Mouse (Mus musculus) erythroblast, adult 5-6 weeks (primary cell): ENCODE measurements around the gene Slc9a9. TPM values are rescaled to one million over a fixed set of nuclear protein-coding genes. Genes with fewer than 3 reads are reported as not detected.

Experiments
- ATAC-seq: replicated peaks from 2 replicates; pipeline ENCODE4 v1.8.0; 2016; ENCODE audit warnings: moderate number of reproducible peaks, mild to moderate bottlenecking, moderate TSS enrichment, inconsistent platforms; ENCODE audit not compliant: poor library complexity, low FRiP score, severe bottlenecking
- total RNA-seq, 2 experiments: library from RNA; stranded (forward) in 1 of 2; stranded (reverse) in 1 of 2; fragments of 150-400 nt in 1 of 2; fragments of 200-764, 138-1000 nt in 1 of 2; gene quantifications; 2 replicates each; pipeline versions ENCODE4 v1.2.3 to v1.2.4; 2015 to 2017; ENCODE audit warnings: low replicate concordance in 2 of 2

Slc9a9 gene
- total RNA-seq, 2 experiments from 2014 or later = 1.9 to 4.3 TPM

DNA sequence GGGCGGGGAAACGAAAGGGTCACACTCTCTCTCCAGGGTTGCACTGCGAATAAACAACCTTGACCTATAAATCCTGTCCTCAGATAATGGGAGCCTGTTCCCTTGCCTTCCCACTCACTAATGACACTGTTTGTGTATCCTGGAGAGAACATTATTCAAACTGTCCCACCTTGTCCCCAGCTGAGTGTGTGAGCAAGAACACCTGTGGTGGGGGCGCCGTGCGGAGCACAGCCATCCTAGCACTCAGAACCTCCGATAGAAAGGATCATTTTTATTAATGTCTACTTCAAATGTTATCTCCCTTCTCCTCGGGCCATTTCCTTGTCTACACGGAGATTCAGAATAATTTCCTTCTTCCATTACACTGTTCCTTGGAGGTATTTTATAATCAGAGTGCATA is 382.5 kb downstream of the Slc9a9 start:
- no peak for ATAC-seq

DNA sequence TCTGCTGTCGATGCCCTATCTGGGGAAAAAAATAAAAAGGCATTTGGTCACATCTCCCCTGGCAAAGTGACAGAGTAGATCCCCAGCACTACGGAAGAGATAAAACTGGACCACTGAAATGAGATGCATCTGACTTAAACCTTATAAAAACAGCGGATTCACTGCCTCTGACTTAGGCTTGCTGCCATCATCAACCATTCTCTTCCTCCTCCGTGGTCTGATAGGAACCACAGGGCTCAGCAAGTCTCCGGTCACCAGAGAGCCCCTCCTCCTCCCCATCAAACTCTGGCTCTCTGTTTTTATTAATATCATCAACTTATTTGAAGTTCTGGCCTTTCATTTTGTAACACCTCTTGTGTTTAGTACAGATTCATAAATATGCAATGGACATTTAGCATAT is 383.5 kb downstream of the Slc9a9 start:
- ATAC-seq = no peak

DNA sequence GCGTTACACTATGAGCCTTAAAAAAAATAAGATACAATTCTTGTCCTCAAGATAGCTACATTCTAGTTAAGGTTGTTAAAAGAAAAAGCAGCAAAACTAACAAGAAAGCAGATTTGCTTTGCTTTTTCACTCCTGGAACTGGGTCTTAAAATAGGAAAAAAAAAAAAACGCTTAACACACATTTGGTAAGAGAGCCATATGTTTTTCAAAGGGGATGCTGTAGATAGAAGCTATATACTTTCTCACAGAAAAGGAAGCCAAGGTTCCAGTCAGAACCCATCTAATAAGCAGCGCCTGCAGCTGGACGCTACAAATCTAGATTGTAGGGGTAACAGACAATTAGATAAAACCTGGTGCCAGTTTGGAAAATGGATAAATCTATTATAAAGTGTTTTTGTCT is 386.1 kb downstream of the Slc9a9 start:
- no peak for ATAC-seq

DNA sequence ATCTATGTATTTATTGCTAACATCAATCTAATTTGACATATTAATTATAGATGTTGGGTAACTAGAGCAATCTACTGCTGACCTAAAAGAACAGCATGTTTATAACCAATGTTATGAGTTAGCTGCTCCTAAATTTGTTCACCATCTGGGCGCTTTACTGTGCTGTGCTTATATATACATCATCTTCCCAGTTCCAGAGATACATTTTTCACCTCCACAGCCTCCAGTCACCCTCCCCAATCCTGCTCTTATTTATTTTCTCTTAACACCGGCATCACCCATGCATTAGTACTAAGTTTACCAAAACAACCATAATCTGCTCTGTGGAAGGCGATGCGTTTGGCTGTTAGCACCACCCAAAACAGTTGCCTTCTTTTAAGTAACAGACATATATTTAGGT is 391.0 kb downstream of the Slc9a9 start:
- ATAC-seq = no peak

DNA sequence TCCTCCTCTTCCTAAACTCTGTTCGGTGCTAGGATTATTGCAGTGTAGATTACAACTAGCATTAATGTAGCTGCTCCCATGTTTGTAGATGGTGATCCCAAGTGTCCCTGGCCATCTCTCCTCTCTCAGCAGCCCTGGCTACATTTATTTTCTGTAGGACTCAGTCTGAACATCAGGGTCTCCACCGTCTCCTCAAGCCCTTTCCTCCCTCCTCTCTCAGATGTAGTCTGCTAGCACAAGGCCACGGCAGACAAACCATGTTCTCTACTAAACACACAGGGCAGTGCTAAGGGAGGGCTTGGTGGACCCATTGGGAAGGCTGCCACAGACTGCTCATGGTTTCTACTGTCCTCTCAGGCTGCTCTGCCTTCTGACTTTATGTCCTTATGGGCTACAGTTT is 397.3 kb downstream of the Slc9a9 start:
- ATAC-seq = no peak

DNA sequence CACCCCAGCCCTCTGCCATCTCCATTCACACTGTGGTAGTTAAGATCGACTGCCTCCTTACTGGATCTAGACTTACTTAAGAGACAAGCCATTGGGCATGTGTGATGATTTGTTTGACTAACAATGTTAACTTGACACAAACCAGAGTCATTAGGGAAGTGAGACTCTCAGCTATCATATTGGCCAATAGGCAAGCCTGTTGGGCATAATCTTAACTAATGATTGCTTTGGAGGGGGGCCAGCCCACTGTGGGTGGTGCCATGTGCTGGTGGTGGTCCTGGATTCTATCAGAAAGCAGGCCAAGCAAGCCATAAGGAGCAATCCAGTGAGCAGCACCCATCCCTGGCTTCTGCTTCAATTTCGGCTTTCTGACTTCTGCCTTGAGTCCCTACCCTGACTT is 398.8 kb downstream of the Slc9a9 start:
- ATAC-seq = no peak

DNA sequence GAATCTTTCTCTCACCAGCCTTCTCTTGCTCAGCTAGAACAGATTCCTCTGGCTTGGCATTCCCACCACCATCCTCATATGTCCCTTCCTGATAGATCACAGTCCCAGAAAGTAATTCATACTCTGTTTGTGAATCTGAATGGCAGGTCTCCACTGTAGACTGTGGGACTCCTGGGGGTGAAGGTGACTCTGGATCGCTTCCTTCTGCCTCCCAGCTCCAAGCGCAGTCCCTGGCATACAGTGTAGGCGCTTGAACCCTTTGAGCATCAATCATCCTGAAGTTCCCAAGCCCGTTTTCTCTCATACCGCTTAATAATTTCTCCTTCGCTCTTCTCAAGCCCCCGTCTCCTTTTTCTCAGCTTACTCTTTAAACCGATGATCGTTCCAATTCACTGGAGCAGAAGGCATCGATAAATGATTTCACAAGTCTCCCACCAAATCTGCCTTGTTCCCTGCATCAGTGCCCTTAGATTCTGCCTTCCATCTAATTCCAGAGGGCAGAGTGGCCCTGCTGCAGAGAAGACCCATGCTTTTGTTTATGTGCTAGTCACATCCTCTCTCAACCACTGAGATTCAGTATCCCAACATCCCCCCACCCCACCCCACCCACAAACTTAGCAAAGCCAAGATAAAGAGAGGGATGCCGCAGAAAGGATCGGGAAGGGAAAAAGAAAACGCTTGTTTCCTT is 401.3 kb downstream of the Slc9a9 start:
- no peak for ATAC-seq

DNA sequence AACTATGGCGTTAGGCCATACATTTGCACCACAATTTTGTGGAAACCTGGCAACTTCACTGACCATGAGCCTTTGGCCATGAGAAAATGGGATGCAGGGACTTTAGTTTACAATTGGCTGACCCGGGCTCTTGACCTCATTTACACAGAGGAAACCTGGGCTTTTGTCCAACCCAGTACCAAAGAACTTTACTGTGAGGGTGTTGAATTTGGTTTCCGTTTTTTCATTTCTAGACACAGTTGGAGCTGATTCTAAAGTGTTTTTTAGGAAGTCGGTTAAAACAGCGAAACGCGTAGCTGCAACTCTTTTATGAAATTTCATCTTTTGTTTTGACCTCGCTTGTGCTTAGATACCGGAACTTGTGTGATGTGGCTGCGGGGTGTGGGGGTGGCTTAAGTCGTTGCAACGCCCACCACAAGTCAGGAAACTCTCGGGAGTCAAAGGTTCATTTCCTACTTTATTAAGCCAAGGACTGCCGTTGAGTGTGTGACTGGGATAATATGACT is 402.8 kb downstream of the Slc9a9 start:
- ATAC-seq = no peak

DNA sequence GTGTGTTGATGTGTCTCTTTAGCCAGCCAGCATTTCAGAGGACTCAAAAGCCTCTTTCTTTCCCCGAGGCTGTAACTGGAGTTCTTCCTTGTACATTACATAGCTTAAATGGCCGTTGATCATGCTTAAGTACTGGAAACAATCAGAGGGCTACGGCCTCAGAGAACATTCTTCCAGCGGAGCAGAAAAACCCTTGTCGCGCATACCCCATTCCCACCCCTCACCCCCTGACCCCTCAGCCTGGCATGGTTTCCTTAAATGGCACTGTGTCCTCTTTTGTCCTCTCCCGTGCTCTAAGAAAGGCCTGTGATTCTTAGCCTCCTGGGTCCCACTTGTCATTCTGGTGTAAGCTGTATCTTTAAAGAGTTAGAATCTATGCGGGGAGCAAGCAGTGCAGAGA is 404.0 kb downstream of the Slc9a9 start:
- no peak for ATAC-seq

DNA sequence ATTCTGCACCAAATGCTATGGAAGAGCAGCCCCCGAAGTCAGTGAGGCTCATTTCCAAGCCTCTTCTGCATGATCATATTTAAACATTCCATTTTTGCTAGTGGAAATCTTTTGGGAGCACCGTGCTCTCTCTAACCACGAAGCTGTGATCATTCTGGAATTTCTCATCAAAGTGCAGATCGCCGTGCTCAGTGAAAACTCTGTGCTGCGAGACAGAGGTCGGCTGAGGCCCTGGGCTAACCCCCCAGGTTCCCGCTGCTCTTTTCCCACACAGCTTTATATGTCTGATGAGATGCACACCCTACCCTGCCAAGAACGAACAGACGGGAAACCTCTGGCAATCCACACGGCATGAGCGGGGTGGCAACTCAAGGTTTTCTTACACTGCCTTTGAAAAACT is 406.1 kb downstream of the Slc9a9 start:
- no peak for ATAC-seq

DNA sequence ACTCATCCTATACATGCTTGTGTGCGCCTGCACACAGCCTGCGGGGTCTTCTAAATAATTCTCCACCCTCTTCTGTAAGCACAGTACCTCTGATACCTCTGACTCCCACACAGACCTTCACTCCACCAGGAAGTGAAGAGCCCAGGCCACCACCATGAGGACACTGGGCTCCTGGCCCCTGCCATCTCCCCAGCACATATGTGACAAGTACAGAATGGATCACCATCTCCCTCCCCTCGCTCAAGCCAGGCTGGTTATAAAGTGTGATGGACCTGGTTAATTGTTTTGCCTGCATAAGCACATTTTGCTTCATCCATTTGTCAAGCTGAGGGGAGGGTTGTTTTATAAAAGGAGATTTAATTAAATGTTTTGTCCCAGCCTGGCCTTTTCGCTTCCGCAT is 408.2 kb downstream of the Slc9a9 start:
- no peak for ATAC-seq

DNA sequence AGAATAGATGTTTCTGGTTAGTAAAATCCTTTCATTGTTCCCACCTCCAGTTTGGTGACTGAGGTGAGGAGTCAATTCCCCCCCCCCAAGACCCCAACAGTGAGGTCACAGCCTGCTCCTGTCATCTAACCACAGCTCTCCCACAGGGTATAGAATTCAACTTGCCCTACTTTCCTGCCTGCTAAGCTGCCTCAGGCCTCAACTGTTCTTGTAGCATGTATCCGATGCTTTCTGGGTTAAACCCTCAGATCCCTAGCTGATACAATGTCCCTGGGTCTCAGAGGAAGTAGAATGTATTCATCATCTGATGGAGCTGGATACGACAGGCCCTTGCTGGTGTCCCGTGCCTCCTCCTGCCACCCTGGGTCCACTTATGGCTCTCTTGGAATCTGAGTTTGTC is 408.9 kb downstream of the Slc9a9 start:
- no peak for ATAC-seq

DNA sequence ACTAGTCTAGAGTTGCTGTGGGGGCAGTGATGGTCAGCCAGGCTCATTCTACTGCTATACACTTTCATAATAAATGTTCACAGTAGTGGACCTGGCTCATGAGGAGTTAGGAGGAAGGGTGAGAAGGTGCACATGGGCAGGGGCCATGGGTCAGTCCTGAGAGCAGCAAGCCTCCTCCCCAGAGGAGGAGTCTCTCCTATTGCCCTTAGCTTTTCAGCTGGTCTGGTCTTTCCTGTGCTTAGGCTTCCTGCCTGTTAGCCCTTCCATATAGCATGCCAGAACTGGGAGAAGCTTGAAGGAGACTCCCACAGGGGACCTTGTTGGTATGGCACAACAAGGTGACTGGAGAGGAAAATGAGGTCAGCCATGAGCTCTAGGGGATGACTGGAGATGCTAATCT is 410.2 kb downstream of the Slc9a9 start:
- ATAC-seq = no peak

DNA sequence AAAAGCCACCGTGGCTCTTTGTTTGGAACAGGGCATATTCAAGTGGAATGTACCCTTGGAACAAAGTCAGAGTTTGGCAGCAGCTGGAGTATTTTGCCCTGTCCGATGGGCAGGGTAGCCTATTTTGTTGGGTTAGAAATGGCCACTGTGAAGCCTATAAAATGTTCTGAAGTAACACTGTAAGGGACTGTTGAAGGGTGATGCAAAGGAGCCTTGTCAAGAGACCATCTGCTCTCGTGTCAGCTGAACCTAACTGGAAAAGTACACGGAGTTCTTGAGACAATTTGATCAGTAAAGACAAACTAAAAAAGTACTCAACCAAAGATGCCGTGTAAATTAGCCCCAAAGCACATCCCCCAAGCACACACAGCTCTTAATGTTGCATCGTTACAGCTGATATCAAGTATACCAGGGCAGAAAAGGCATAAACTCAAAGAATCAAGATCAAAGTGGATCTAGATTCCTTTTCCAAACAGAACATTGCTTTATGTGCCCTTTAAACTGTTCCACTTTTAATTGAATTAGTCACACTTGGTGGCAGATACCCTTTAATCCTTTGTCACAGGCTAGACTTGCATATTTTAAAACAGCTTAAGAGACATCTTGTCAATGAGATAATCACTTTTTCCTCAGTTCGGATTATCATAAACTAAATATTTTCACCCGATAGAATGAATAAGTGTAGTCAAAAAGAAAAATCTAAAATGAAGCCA is 416.6 kb downstream of the Slc9a9 start:
- ATAC-seq = no peak

DNA sequence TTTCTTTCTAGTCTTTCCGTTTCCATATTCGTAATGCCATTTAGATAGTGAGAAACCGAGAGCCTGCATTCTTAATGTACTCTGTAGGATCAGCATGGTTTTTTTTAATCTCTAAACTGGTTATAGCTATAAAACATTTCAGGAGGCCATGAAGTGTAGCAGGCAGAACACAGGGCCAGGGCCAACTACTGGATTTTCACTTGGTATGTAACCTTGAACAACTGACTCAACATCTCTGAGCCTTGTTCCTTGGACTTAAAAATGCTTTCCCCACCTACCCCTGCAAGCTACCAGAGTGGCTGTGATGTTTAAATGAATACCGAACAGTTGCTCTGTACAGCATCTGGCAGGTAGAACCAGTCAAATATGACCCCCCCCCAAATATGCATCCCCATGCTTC is 418.5 kb downstream of the Slc9a9 start:
- no peak for ATAC-seq

DNA sequence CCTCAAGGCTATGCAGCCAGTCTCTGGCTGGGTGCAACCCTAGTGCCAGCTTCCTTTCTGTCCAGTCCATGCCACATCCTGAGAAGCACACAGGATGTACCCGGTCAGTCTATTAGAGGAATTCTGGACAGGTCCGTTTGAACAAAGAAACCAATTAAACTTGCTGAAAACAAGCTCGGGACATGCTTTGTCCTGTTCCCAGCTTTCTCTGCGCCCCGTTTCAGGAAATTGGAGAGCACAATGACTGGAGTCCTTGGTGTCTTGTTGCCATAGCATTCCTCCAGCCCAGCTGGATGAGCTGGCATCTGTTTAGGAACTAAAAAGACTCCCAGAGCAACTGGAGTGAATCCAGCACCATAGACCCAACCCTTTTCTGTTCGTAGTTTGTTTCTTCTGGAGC is 419.3 kb downstream of the Slc9a9 start:
- no peak for ATAC-seq

DNA sequence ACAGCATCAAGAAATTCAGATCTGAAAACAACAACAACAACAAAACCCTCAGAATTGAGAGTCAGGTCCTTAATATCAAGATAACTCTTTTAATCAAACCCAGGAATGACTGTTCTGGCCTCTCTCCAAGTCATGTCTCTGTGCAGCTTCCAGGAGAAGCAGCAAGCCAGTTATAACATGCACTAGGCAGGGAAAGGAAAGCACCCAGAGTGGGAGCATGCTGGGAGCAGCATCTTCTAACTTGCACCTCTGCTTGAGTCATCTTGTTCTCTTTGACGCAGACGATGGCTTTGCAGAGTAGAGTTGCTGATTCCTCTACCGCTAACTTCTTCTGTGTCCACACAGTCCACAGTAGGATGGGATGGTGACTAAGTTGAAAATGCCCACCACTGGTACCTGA is 426.8 kb downstream of the Slc9a9 start:
- ATAC-seq = no peak

DNA sequence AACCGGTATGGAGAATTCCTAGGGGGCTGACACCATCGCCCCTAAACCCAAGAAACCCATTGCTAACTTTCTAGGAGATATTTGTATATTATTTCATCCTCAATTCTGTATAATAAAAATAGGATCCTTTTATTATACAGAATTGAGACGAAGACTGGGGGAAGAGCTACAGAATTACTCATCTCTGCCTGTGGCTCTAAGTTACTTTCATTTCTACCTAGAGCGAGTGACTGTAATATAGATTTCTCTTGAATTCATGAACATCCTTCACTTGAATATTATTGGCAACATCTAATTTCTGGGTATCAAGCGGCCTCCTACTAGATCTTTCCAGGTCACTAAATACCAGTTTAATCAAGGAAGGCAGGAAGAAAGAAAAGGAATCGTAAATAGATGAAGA is 436.1 kb downstream of the Slc9a9 start:
- no peak for ATAC-seq

DNA sequence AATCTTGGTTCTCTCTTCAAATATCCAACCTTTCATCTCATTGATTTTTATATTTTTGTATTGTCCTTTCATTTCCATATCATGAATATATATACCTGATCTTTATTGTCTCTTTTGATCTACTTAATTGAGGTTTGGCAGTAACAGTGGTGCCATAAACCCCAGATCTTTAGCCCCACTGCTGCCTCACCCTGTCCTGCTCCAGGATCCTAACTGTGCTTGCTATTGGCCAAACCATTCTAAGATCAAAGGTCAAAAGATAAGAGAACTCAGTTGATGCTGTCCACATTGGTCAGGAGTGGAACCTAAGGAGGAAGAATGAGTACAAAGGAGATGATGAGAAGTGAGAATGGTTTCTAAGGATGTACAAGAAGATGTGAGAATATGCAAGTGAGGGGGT is 440.1 kb downstream of the Slc9a9 start:
- ATAC-seq = no peak

DNA sequence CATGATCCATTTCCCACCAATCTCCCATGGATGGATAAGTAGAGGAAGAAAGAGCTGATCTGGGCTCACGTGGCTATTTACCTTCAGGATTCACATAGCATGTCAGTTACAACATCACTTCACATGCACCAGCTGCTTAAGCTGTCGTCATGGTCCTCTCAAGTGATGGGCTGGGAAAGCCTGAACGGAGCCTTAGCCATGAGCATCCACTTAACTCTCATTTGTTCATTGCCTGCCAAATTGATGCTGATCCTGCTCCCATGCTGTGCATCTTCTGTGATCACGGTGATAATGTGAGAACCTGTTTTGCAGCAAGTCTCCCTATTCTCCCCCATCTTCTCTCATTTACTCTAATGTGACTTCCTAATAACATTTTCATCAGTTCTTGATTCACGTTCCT is 441.1 kb downstream of the Slc9a9 start:
- no peak for ATAC-seq

DNA sequence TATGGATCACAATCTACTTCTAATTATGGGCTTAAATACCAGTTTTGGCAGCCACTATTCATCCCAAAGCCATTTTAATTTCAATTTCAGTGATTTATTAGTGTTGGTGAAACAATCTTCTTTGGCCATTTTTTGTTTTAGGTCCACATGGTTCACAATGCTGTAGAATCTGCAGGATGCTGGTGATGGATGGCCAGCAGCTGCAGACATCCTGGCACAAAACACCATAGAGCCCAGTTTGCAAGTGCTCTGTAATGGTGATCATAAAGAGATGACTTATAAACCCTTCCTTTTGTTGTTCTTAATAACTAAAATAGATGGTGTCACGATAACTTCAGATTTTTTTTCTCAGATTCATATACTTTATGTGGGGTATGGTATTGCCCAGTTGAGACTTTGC is 442.0 kb downstream of the Slc9a9 start:
- ATAC-seq = no peak
